Mouse (Mus musculus) erythroblast, embryonic 14.5 days (primary cell): ENCODE measurements at regions not wholly inside any gene's neighbourhood (a gene's known extent, or its start where the extent isn't known, plus 50 kb on each side); places are given as distances from the start of the nearest gene placed in this dataset.

Source experiments
- GATA1 ChIP-seq: IDR thresholded peaks from 2 replicates; pipeline ENCODE4 v1.6.1; 2012; ENCODE audit warnings: low read length, inconsistent platforms, mixed read lengths
- TAL1 ChIP-seq: IDR thresholded peaks from 3 replicates; pipeline ENCODE4 v1.6.1; 2012; ENCODE audit warnings: low read length, inconsistent platforms, mixed read lengths

GRCm38 (mm10) chr4:99354241-99354640 lies 58.5 kb downstream of the Gm12689 start:
- TF ChIP-seq TAL1 = no peak
- no peak for TF ChIP-seq GATA1
